Mouse (Mus musculus) forebrain, embryonic 16.5 days (tissue): ENCODE results near the gene Pirt. TPM values are rescaled to one million over a fixed set of nuclear protein-coding genes. Genes with fewer than 3 reads are reported as not detected.

Experiments used
- ATAC-seq: fragments of 200-750 bp; cut with Nextera tagmentation; 2 replicates; pipeline ENCODE4 v1.8.0; 2017; ENCODE audit warnings: mild to moderate bottlenecking, moderate library complexity
- H3K27ac ChIP-seq: fragments of 300-500 bp; sonication (generic); 2 replicates; pipeline ENCODE4 v1.5.1; 2014; ENCODE audit warnings: low read length, control low read depth
- H3K27me3 ChIP-seq: fragments of 300-500 bp; sonication (generic); replicated peaks from 2 replicates; pipeline ENCODE4 v1.6.1; 2014; ENCODE audit warnings: low read length; ENCODE audit not compliant: control insufficient read depth, insufficient read depth
- H3K36me3 ChIP-seq: fragments of 300-500 bp; sonication (generic); 2 replicates; pipeline ENCODE4 v1.6.1; 2014; ENCODE audit not compliant: control insufficient read depth, insufficient read depth
- H3K4me1 ChIP-seq: fragments of 300-500 bp; sonication (generic); replicated peaks from 2 replicates; pipeline ENCODE4 v1.6.1; 2014; ENCODE audit warnings: low read length; ENCODE audit not compliant: control insufficient read depth, insufficient read depth
- H3K4me2 ChIP-seq: fragments of 300-500 bp; sonication (generic); 2 replicates; pipeline ENCODE4 v1.6.1; 2014; ENCODE audit warnings: mild to moderate bottlenecking, low read length, control low read depth
- H3K4me3 ChIP-seq: fragments of 300-500 bp; sonication (generic); replicated peaks from 2 replicates; pipeline ENCODE4 v1.5.1; 2014; ENCODE audit warnings: mild to moderate bottlenecking, low read length, control low read depth
- H3K9ac ChIP-seq: fragments of 300-500 bp; sonication (generic); replicated peaks from 2 replicates; pipeline ENCODE4 v1.6.1; 2014; ENCODE audit warnings: low read depth, low read length, control low read depth
- H3K9me3 ChIP-seq: fragments of 300-500 bp; sonication (generic); 2 replicates; pipeline ENCODE4 v1.6.1; 2016; ENCODE audit warnings: low read length; ENCODE audit not compliant: control insufficient read depth
- WGBS: fragments of 180-500 bp; shearing (Covaris S2); extraction: QIAGEN DNeasy Blood & Tissue Kit; methylation state at CpG from one replicate; pipeline ENCODE4 v1.1.7; 2014; 5-methylcytosine and 5-hydroxymethylcytosine counted together
- polyA plus RNA-seq: library from polyadenylated mRNA; unstranded; fragments of >200 nt; fragmentation: Nextera tagmentation; extraction: Ambion mirVana; gene quantifications from 2 replicates; pipeline ENCODE4 v1.2.1, GENCODE M21; 2015

The Pirt gene
- polyA plus RNA-seq: 0.15 and 0.36 TPM in 2 replicates

DNA sequence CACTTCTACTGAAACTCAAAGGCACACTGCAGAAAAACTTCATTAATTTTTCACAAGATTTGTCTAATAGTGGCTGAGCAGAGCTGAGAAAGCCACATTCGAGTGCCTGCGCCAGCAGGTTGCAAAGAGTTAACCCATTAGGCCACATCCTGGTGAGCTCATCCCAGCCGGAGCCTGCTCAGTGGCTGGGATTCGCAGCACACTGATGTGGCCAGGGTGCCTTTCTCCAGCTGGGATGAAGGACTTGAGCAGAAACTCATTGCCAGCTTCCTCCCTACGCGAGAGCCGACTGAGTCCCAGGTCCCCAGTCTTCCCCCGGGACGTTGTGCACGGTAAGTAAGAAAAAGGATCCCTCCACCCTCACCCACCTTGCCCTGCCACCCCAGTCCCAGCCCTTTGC lies at the start of gene Pirt:
Gene Pirt (plus strand): TSS at position 171 of the 400 bp plus-strand sequence.
- WGBS: 46% methylated on average over 10 of the region's 10 CpGs
- no peak for ATAC-seq

DNA sequence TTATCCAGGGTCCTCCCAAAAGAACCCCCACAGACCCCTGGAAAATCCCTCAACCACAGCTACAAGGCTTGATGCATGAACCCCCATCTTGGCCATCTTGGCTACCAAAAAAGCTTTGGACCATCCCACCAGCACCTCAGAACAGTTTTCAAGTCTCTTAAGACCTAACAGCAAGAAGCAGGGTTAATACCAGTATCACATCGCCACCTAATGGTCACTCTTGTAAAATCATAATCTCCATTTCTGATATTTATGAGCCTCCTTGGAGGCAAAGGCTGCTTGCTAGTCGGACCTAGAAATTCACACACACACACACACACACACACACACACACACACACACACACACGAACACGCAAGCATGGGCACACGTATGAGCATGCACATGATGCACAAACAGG lies 40.1 kb upstream of the Pirt start:
- no peak overlapping the region for H3K4me2 ChIP-seq
- no peaks in the 10 kb centered on the region for H3K27me3 ChIP-seq
- H3K4me3 ChIP-seq: no peak overlapping the region
- no peaks in the 10 kb centered on the region for H3K4me1 ChIP-seq
- H3K9ac ChIP-seq: no peak overlapping the region
- peak; percentile 40 for ATAC-seq
- no peak overlapping the region for H3K27ac ChIP-seq
- no peaks in the 10 kb centered on the region for H3K36me3 ChIP-seq
- peaks cover 3% of the 10 kb centered on the region; the same call in 1 of the 2 replicates for H3K9me3 ChIP-seq
- 13% methylated on average over 5 of the region's 5 CpGs for WGBS

More for the DNA sequence above, at the start of gene Pirt:
- Histone ChIP-seq H3K36me3 (no peaks in the 10 kb centered on the region), H3K4me2 (no peak within 1 kb of the TSS), H3K9ac (no peak within 1 kb of the TSS), H3K9me3 (no peaks in the 10 kb centered on the region), H3K4me1 (no peaks in the 10 kb centered on the region), H3K27ac (no peak within 1 kb of the TSS), H3K4me3 (no peak within 1 kb of the TSS), H3K27me3 (no peaks in the 10 kb centered on the region)

DNA sequence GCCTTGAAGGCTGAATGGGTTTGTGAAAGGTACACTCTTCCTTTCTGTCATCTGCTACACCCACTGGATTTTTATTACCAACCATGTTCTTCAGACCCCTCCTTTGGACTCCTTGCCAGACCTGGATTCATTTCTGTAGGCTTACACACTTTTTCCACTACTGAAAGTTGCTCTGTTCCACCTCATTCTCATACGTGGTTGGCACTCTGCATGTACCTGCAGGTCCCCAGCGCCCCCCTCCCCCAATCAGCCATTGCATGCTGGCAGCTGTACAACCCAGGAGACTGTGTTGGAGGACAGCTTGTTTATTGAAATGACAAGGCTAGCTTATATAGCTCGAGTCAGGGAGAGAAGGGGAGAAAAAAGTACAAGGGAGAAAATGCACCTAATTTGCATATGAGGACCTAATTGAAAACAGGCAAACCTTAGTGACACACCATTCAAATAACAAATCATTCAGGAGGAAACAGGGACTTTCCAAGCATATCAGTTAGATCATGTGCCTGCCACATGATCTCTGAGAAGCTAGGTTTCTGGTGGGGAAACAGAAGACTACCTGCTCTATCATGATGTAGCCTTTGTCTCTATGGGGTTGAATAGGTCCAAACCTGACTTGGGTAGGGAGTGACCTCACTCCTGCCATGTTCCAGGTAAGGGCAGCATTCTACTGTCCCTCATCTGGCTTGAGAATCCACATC lies 38.9 kb upstream of the Pirt start:
- Histone ChIP-seq H3K4me3 (no peak overlapping the region), H3K4me2 (no peak overlapping the region), H3K36me3 (no peaks in the 10 kb centered on the region), H3K9me3 (no peaks in the 10 kb centered on the region), H3K4me1 (no peaks in the 10 kb centered on the region), H3K27me3 (no peaks in the 10 kb centered on the region), H3K27ac (no peak overlapping the region), H3K9ac (no peak overlapping the region)
- no peak for ATAC-seq
- 46% methylated on average over 3 of the region's 3 CpGs for WGBS

DNA sequence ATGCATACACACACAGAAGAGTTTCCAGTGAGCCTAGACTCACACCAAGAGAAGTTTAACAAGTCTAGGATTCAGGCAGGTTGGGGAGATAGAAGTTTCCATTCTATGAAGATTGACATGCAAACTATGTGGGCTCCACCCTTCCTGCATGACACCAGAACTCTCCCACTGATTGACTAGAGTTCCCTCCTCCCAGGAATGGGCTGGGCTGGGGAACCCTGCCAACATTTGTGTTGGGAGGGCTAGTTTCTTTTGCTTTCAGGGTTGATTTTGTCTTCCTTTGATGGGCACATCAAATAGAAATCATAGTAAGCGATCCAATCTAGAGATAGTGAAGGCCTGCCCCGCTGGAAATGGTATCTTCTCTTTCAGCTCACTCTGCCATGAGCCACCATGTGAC lies 30.5 kb upstream of the Pirt start:
- Histone ChIP-seq H3K4me2 (no peak overlapping the region), H3K4me1 (peaks cover 5% of the 10 kb centered on the region; the same call in 1 of the 2 replicates), H3K27ac (no peak overlapping the region), H3K4me3 (no peak overlapping the region), H3K9ac (no peak overlapping the region), H3K9me3 (no peaks in the 10 kb centered on the region), H3K36me3 (no peaks in the 10 kb centered on the region), H3K27me3 (no peaks in the 10 kb centered on the region)
- ATAC-seq: no peak
- 64% methylated on average over 2 of the region's 2 CpGs for WGBS

- peaks cover 5% of the 10 kb centered on the region; the same call in 1 of the 2 replicates for H3K4me1 ChIP-seq
- H3K9ac ChIP-seq: no peak overlapping the region
- ATAC-seq: peak; percentile 72
- peak overlapping the region; percentile 44 for H3K27ac ChIP-seq
- H3K9me3 ChIP-seq: no peaks in the 10 kb centered on the region
- no peak overlapping the region for H3K4me3 ChIP-seq
- 57% methylated on average over 7 of the region's 7 CpGs for WGBS
- no peaks in the 10 kb centered on the region for H3K27me3 ChIP-seq
- no peaks in the 10 kb centered on the region for H3K36me3 ChIP-seq
- H3K4me2 ChIP-seq: no peak overlapping the region
Measured at GRCm38 (mm10) chr11:66882224-66883040, 29.3 kb upstream of the Pirt start.

- ATAC-seq: no peak
- Histone ChIP-seq H3K4me2 (no peak overlapping the region), H3K4me1 (no peaks in the 10 kb centered on the region), H3K27me3 (no peaks in the 10 kb centered on the region), H3K9ac (no peak overlapping the region), H3K9me3 (no peaks in the 10 kb centered on the region), H3K27ac (no peak overlapping the region), H3K4me3 (no peak overlapping the region), H3K36me3 (no peaks in the 10 kb centered on the region)
- WGBS: 63% methylated on average over 3 of the region's 3 CpGs
Measured at GRCm38 (mm10) chr11:66892536-66892935, 19.2 kb upstream of the Pirt start.

- H3K9ac ChIP-seq: no peak overlapping the region
- no peaks in the 10 kb centered on the region for H3K4me1 ChIP-seq
- no peak overlapping the region for H3K4me3 ChIP-seq
- 97% methylated on average over 2 of the region's 2 CpGs for WGBS
- no peaks in the 10 kb centered on the region for H3K9me3 ChIP-seq
- H3K27me3 ChIP-seq: 0 out of 2 replicates have a peak, but pooled peaks cover 2% of the 10 kb centered on the region
- no peak for ATAC-seq
- no peaks in the 10 kb centered on the region for H3K36me3 ChIP-seq
- no peak overlapping the region for H3K4me2 ChIP-seq
- H3K27ac ChIP-seq: no peak overlapping the region
Measured at GRCm38 (mm10) chr11:66898747-66899146, 13.0 kb upstream of the Pirt start.

- no peak for ATAC-seq
- Histone ChIP-seq H3K27me3 (0 out of 2 replicates have a peak, but pooled peaks cover 2% of the 10 kb centered on the region), H3K27ac (no peak overlapping the region), H3K4me1 (no peaks in the 10 kb centered on the region), H3K9me3 (no peaks in the 10 kb centered on the region), H3K4me2 (no peak overlapping the region), H3K36me3 (no peaks in the 10 kb centered on the region), H3K4me3 (no peak overlapping the region), H3K9ac (no peak overlapping the region)
- 16% methylated on average over 7 of the region's 7 CpGs for WGBS
Measured at GRCm38 (mm10) chr11:66899426-66899825, 12.4 kb upstream of the Pirt start.

DNA sequence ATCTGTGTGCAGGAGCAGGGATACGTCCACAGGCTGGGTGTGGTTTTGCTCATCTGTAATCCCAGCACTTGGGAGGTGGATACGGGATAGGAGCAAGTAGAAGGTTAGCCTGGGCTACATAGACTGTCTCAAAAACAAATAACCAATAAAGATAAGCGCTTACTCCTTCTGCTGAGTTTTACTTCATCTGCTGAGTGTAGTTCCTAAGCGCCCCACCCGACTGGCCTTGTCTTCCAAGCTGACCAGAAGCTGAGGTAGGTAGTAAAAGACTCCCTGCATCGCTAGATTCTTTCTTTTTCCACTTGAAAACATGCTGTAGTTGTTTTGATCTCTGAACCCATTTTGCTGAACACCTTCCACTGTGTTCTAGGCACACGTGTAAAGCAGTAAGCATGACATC lies 9.0 kb upstream of the Pirt start:
- no peak overlapping the region for H3K27ac ChIP-seq
- peaks cover 8% of the 10 kb centered on the region for H3K4me1 ChIP-seq
- 0 out of 2 replicates have a peak, but pooled peaks cover 2% of the 10 kb centered on the region for H3K27me3 ChIP-seq
- H3K9me3 ChIP-seq: no peaks in the 10 kb centered on the region
- no peak overlapping the region for H3K4me2 ChIP-seq
- H3K9ac ChIP-seq: no peak overlapping the region
- no peak for ATAC-seq
- H3K36me3 ChIP-seq: no peaks in the 10 kb centered on the region
- WGBS: 91% methylated on average over 7 of the region's 7 CpGs
- no peak overlapping the region for H3K4me3 ChIP-seq
